Mouse (Mus musculus) ovary, postnatal 10 days (tissue): ENCODE results near the gene Pgr.
A peak's percentile ranks its signal among the peaks of the same experiment; 100 is the strongest.

ENCODE experiments used
- DNase-seq: peaks from one replicate; pipeline ENCODE4 v3.0.0; 2022; ENCODE audit warnings: low spot score

Gene Pgr

GRCm38 (mm10) chr9:8899616-8900202 is at the start of gene Pgr:
Gene Pgr, plus strand, starts transcription at chr9:8899833.
- DNase-seq = no peak

- DNase-seq = no peak
Measured at GRCm38 (mm10) chr9:8857455-8857854, 42.2 kb upstream of the Pgr start.

- no peak for DNase-seq
Measured at GRCm38 (mm10) chr9:8868511-8868910, 31.1 kb upstream of the Pgr start.

- DNase-seq = no peak
Measured at GRCm38 (mm10) chr9:8895205-8895604, 4.4 kb upstream of the Pgr start.

GRCm38 (mm10) chr9:8900203-8901012 is 775 bp downstream of the Pgr start:
- DNase-seq = peak; percentile 38

- DNase-seq = peak; percentile 28
Measured at GRCm38 (mm10) chr9:8901013-8901646, 1.5 kb downstream of the Pgr start.

- peak; percentile 16 for DNase-seq
Measured at GRCm38 (mm10) chr9:8901647-8902131, 2.1 kb downstream of the Pgr start.

- no peak for DNase-seq
Measured at GRCm38 (mm10) chr9:8902277-8902676, 2.6 kb downstream of the Pgr start.

- no peak for DNase-seq
Measured at GRCm38 (mm10) chr9:8927561-8927960, 27.9 kb downstream of the Pgr start.

GRCm38 (mm10) chr9:8937753-8938152 is 38.1 kb downstream of the Pgr start:
- DNase-seq = no peak

GRCm38 (mm10) chr9:8953306-8953705 is 53.7 kb downstream of the Pgr start:
- no peak for DNase-seq

GRCm38 (mm10) chr9:8964512-8965133 is 65.0 kb downstream of the Pgr start:
- no peak for DNase-seq

GRCm38 (mm10) chr9:8970240-8970639 is 70.6 kb downstream of the Pgr start:
- DNase-seq = peak; percentile 11

- DNase-seq = no peak
Measured at GRCm38 (mm10) chr9:8971491-8971890, 71.9 kb downstream of the Pgr start, which contains the start of gene Gm16485. Gene Gm16485, plus strand, starts transcription at chr9:8971791.

- DNase-seq = no peak
Measured at GRCm38 (mm10) chr9:8977775-8978174, 78.1 kb downstream of the Pgr start.

GRCm38 (mm10) chr9:8982315-8982714 is 82.7 kb downstream of the Pgr start:
- no peak for DNase-seq

GRCm38 (mm10) chr9:8996494-8996893 is 96.9 kb downstream of the Pgr start:
- no peak for DNase-seq

- no peak for DNase-seq
Measured at GRCm38 (mm10) chr9:9001170-9001569, 101.5 kb downstream of the Pgr start.

- no peak for DNase-seq
Measured at GRCm38 (mm10) chr9:9015108-9015507, 115.5 kb downstream of the Pgr start.
